Mouse (Mus musculus) heart, adult 10 weeks (tissue): Measurements from ENCODE around the gene Samt1. TPM values are rescaled to one million over a fixed set of nuclear protein-coding genes. Genes with fewer than 3 reads are reported as not detected.

ENCODE experiments used
- polyA plus RNA-seq: library from polyadenylated mRNA; stranded (reverse); fragments of 350-450 nt; fragmentation: Illumina TruSeq; extraction: RNeasy Lipid Tissue Mini Kit (QIAGEN cat#74804); gene quantifications from one replicate; pipeline ENCODE4 v1.2.3, GENCODE M21; 2014; ENCODE audit warnings: low read depth, low replicate concordance

Samt1 gene
- not detected for polyA plus RNA-seq

GRCm38 (mm10) chrX:154012540-154012939 is at the start of gene Samt1:
Gene Samt1 (minus strand): TSS chrX:154012640.

GRCm38 (mm10) chrX:154054939-154055338 is 42.5 kb upstream of the Samt1 start, which contains the start of gene Gm10057:
Gene Gm10057 (minus strand): TSS chrX:154055039.

GRCm38 (mm10) chrX:154033727-154034126 is 21.3 kb upstream of the Samt1 start, which contains the start of gene 4921511M17Rik:
Gene 4921511M17Rik (minus strand): TSS chrX:154033827.

Other genes with a start within 250 kb of the Samt1 start
- gene Spin2c, start 180.4 kb downstream of the Samt1 start, polyA plus RNA-seq, result not detected
- gene 4921511M17Rik, start 21.2 kb upstream of the Samt1 start, polyA plus RNA-seq, result not detected
- not detected for gene Gm10057, start 42.4 kb upstream of the Samt1 start, polyA plus RNA-seq
- not detected for gene Gm15140, start 108.0 kb upstream of the Samt1 start, polyA plus RNA-seq